Mouse (Mus musculus) heart, embryonic 14.5 days (tissue): ENCODE results near the gene Racgap1. TPM values are rescaled to one million over a fixed set of nuclear protein-coding genes. Genes with fewer than 3 reads are reported as not detected.

ENCODE experiments used
- ATAC-seq: fragments of 200-750 bp; cut with Nextera tagmentation; 2 replicates; pipeline ENCODE4 v1.8.0; 2017; ENCODE audit warnings: low read depth, moderate TSS enrichment; ENCODE audit not compliant: insufficient number of reproducible peaks, insufficient read depth, low FRiP score
- H3K27ac ChIP-seq, 2 experiments: fragments of 200-500 bp in 1 of 2; fragments of 300-500 bp in 1 of 2; sonication (generic) in 1 of 2; replicated peaks in 1 of 2; 2 replicates each; pipeline ENCODE4 v1.5.1; 2012 to 2014; ENCODE audit warnings: low read depth in 2 of 2, low read length in 2 of 2, control low read depth in 1 of 2, mild to moderate bottlenecking in 1 of 2, mixed read lengths in 1 of 2; ENCODE audit not compliant: control insufficient read depth in 1 of 2, insufficient read depth in 1 of 2
- H3K27me3 ChIP-seq: fragments of 300-500 bp; sonication (generic); 2 replicates; pipeline ENCODE4 v1.6.1; 2014; ENCODE audit warnings: mild to moderate bottlenecking, low read length, control low read depth; ENCODE audit not compliant: control insufficient read depth, insufficient read depth
- H3K36me3 ChIP-seq: fragments of 300-500 bp; sonication (generic); 2 replicates; pipeline ENCODE4 v1.6.1; 2014; ENCODE audit warnings: mild to moderate bottlenecking, control low read depth, low read length, mixed read lengths; ENCODE audit not compliant: control insufficient read depth, insufficient read depth
- H3K4me1 ChIP-seq, 2 experiments: fragments of 200-500 bp in 1 of 2; fragments of 300-500 bp in 1 of 2; sonication (generic) in 1 of 2; 2 replicates each; pipeline ENCODE4 v1.6.1; 2012 to 2014; ENCODE audit warnings: low read length in 2 of 2, control low read depth in 1 of 2, mixed read lengths in 1 of 2; ENCODE audit not compliant: control insufficient read depth in 2 of 2, insufficient read depth in 2 of 2
- H3K4me2 ChIP-seq: fragments of 300-500 bp; sonication (generic); 2 replicates; pipeline ENCODE4 v1.6.1; 2014; ENCODE audit warnings: mild to moderate bottlenecking, low read length
- H3K4me3 ChIP-seq, 2 experiments: fragments of 200-500 bp in 1 of 2; fragments of 300-500 bp in 1 of 2; sonication (generic) in 1 of 2; 2 replicates each; pipeline ENCODE4 v1.5.1; 2012 to 2014; ENCODE audit warnings: low read length in 2 of 2, mild to moderate bottlenecking in 2 of 2, control low read depth in 1 of 2, low read depth in 1 of 2, moderate library complexity in 1 of 2; ENCODE audit not compliant: control insufficient read depth in 1 of 2, insufficient read depth in 1 of 2
- H3K9ac ChIP-seq: fragments of 300-500 bp; sonication (generic); 2 replicates; pipeline ENCODE4 v1.6.1; 2014; ENCODE audit warnings: mild to moderate bottlenecking, low read length
- H3K9me3 ChIP-seq: fragments of 300-500 bp; sonication (generic); 2 replicates; pipeline ENCODE4 v1.6.1; 2016; ENCODE audit warnings: low read length, control low read depth; ENCODE audit not compliant: control insufficient read depth
- WGBS: fragments of 180-500 bp; shearing (Covaris S2); extraction: QIAGEN DNeasy Blood & Tissue Kit; methylation state at CpG from one replicate; pipeline ENCODE4 v1.1.7; 2014; 5-methylcytosine and 5-hydroxymethylcytosine counted together
- polyA plus RNA-seq: library from polyadenylated mRNA; unstranded; fragments of >200 nt; fragmentation: Nextera tagmentation; extraction: Ambion mirVana; gene quantifications from 2 replicates; pipeline ENCODE4 v1.2.1, GENCODE M21; 2014

Racgap1 gene
- polyA plus RNA-seq, 1 experiment from 2014 or later = 94.4 TPM

- peaks cover 23 to 24% of the 10 kb centered on the region in 2 experiments for H3K4me1 ChIP-seq
- no peak overlapping the region for H3K9ac ChIP-seq
- H3K27me3 ChIP-seq = no peaks in the 10 kb centered on the region; the same call in 1 of the 2 replicates
- no peak for ATAC-seq
- no peaks in the 10 kb centered on the region for H3K9me3 ChIP-seq
- H3K4me2 ChIP-seq = peak overlapping the region; percentile 50
- under 1% methylated on average over 12 of the region's 12 CpGs for WGBS
- H3K36me3 ChIP-seq = peaks cover 8% of the 10 kb centered on the region
- 0 out of 4 replicates have a peak overlapping the region, but pooled peaks of 1 of the 2 experiments have one; percentile 1 for H3K27ac ChIP-seq
- no peak overlapping the region for H3K4me3 ChIP-seq
Observed at GRCm38 (mm10) chr15:99614753-99615152, 36.7 kb downstream of the Racgap1 start.

- no peak overlapping the region for H3K9ac ChIP-seq
- 33% methylated on average over 13 of the region's 13 CpGs for WGBS
- peaks cover 3% of the 10 kb centered on the region; the same call in 1 of the 2 replicates for H3K36me3 ChIP-seq
- no peaks in the 10 kb centered on the region; the same call in 1 of the 2 replicates for H3K27me3 ChIP-seq
- H3K9me3 ChIP-seq = no peaks in the 10 kb centered on the region
- 0 out of 4 replicates have a peak overlapping the region, but pooled peaks of 1 of the 2 experiments have one; percentile 8 for H3K27ac ChIP-seq
- H3K4me1 ChIP-seq = peaks cover 23 to 24% of the 10 kb centered on the region in 2 experiments
- no peak for ATAC-seq
- H3K4me3 ChIP-seq = no peak overlapping the region
- peak overlapping the region; percentile 50 for H3K4me2 ChIP-seq
Observed at GRCm38 (mm10) chr15:99614273-99614672, 37.2 kb downstream of the Racgap1 start.

GRCm38 (mm10) chr15:99611563-99611962 is 39.9 kb downstream of the Racgap1 start:
- WGBS = 26% methylated on average over 7 of the region's 7 CpGs
- Histone ChIP-seq H3K4me3 (no peak overlapping the region), H3K9me3 (no peaks in the 10 kb centered on the region), H3K4me1 (peaks cover 26 to 30% of the 10 kb centered on the region in 2 experiments), H3K9ac (no peak overlapping the region), H3K27me3 (no peaks in the 10 kb centered on the region; the same call in 1 of the 2 replicates), H3K27ac (no peak overlapping the region), H3K36me3 (no peaks in the 10 kb centered on the region), H3K4me2 (no peak overlapping the region)
- no peak for ATAC-seq

GRCm38 (mm10) chr15:99608382-99609125 is 42.9 kb downstream of the Racgap1 start:
- Histone ChIP-seq H3K4me3 (no peak overlapping the region), H3K27me3 (no peaks in the 10 kb centered on the region; the same call in 1 of the 2 replicates), H3K4me2 (no peak overlapping the region), H3K9me3 (no peaks in the 10 kb centered on the region), H3K36me3 (no peaks in the 10 kb centered on the region), H3K27ac (no peak overlapping the region), H3K4me1 (peaks cover 10 to 15% of the 10 kb centered on the region in 2 experiments; a peak in 2 of 4 replicates), H3K9ac (no peak overlapping the region)
- no peak for ATAC-seq
- 75% methylated on average over 13 of the region's 13 CpGs for WGBS

- Histone ChIP-seq H3K9me3 (no peaks in the 10 kb centered on the region), H3K4me3 (no peak overlapping the region), H3K27me3 (peaks cover 2% of the 10 kb centered on the region; the same call in 1 of the 2 replicates), H3K4me1 (peaks cover 14 to 19% of the 10 kb centered on the region in 2 experiments; a peak in 3 of 4 replicates), H3K27ac (no peak overlapping the region), H3K4me2 (no peak overlapping the region), H3K36me3 (no peaks in the 10 kb centered on the region), H3K9ac (no peak overlapping the region)
- 33% methylated on average over 10 of the region's 10 CpGs for WGBS
- ATAC-seq = no peak
Observed at GRCm38 (mm10) chr15:99607388-99608113, 43.9 kb downstream of the Racgap1 start.

- Histone ChIP-seq H3K4me1 (peaks cover 16 to 21% of the 10 kb centered on the region in 2 experiments; a peak in 3 of 4 replicates), H3K4me3 (no peak overlapping the region), H3K36me3 (no peaks in the 10 kb centered on the region), H3K9me3 (no peaks in the 10 kb centered on the region), H3K27me3 (peaks cover 6% of the 10 kb centered on the region; the same call in 1 of the 2 replicates), H3K27ac (no peak overlapping the region), H3K9ac (no peak overlapping the region), H3K4me2 (no peak overlapping the region)
- ATAC-seq = no peak
- WGBS = 46% methylated on average over 5 of the region's 5 CpGs
Observed at GRCm38 (mm10) chr15:99606515-99606914, 44.9 kb downstream of the Racgap1 start.

GRCm38 (mm10) chr15:99605595-99605994 is 45.9 kb downstream of the Racgap1 start:
- peaks cover 7% of the 10 kb centered on the region; the same call in 1 of the 2 replicates for H3K27me3 ChIP-seq
- H3K27ac ChIP-seq = no peak overlapping the region
- 74% methylated on average over 3 of the region's 3 CpGs for WGBS
- H3K4me3 ChIP-seq = no peak overlapping the region
- H3K9me3 ChIP-seq = no peaks in the 10 kb centered on the region
- H3K4me2 ChIP-seq = no peak overlapping the region
- no peak for ATAC-seq
- H3K36me3 ChIP-seq = no peaks in the 10 kb centered on the region
- peaks cover 15 to 21% of the 10 kb centered on the region in 2 experiments; a peak in 3 of 4 replicates for H3K4me1 ChIP-seq
- H3K9ac ChIP-seq = no peak overlapping the region
